Mouse (Mus musculus) brain, embryonic 14.5 days (tissue): ENCODE results near the gene Atf1. TPM values are rescaled to one million over a fixed set of nuclear protein-coding genes. Genes with fewer than 3 reads are reported as not detected.
"Not testable (repeated sequence)": the region's sequence is repeated elsewhere in the genome, so short reads cannot be mapped to it uniquely, and the experiment has no call there.

Experiments used
- DNase-seq: peaks from one replicate; pipeline ENCODE4 v3.0.0-alpha.2; 2011; ENCODE audit warnings: low read depth
- CTCF ChIP-seq: fragments of 200-500 bp; IDR thresholded peaks from 2 replicates; pipeline ENCODE4 v1.5.1; 2012; ENCODE audit warnings: inconsistent platforms, mild to moderate bottlenecking, moderate library complexity, borderline replicate concordance; ENCODE audit not compliant: insufficient read depth, insufficient read length; ENCODE audit errors: extremely low read depth
- POLR2A ChIP-seq: fragments of 200-500 bp; IDR thresholded peaks from 2 replicates; pipeline ENCODE4 v1.6.1; 2012; ENCODE audit warnings: mild to moderate bottlenecking, inconsistent platforms, borderline replicate concordance; ENCODE audit not compliant: poor library complexity, insufficient read depth, insufficient read length, severe bottlenecking; ENCODE audit errors: extremely low read depth
- polyA plus RNA-seq: library from polyadenylated mRNA; depleted of rRNA; stranded (reverse); fragments of >200 nt; gene quantifications from 2 replicates; pipeline ENCODE4 v1.2.3, GENCODE M21; 2012

The Atf1 gene
- polyA plus RNA-seq, 1 experiment, result 19.0 TPM

GRCm38 (mm10) chr15:100271411-100271810 is 43.8 kb downstream of the Atf1 start:
- no peak for TF ChIP-seq POLR2A
- TF ChIP-seq CTCF, result no peak
- no peak for DNase-seq

GRCm38 (mm10) chr15:100273791-100274308 is 46.2 kb downstream of the Atf1 start:
- DNase-seq, result not testable (repeated sequence)

- no peak for DNase-seq
These were observed 47.4 kb downstream of the Atf1 start for GRCm38 (mm10) chr15:100274790-100275559.

GRCm38 (mm10) chr15:100276403-100276802 is 48.8 kb downstream of the Atf1 start:
- TF ChIP-seq POLR2A, result no peak
- TF ChIP-seq CTCF, result no peak
- DNase-seq, result no peak

More at GRCm38 (mm10) chr15:100274790-100275559, 47.4 kb downstream of the Atf1 start:
- TF ChIP-seq CTCF (no peak), POLR2A (no peak)

- no peak for DNase-seq
- TF ChIP-seq CTCF (no peak), POLR2A (no peak)
These were observed 50.0 kb downstream of the Atf1 start for GRCm38 (mm10) chr15:100277586-100277985.

- DNase-seq, result no peak
- no peak for TF ChIP-seq POLR2A
- TF ChIP-seq CTCF, result no peak
These were observed 53.0 kb downstream of the Atf1 start, which contains the start of gene Tmprss12 for GRCm38 (mm10) chr15:100280626-100281025. Tmprss12 (plus strand) TSS chr15:100280837.

- TF ChIP-seq CTCF, result no peak
- TF ChIP-seq POLR2A, result no peak
- no peak for DNase-seq
These were observed 61.4 kb downstream of the Atf1 start for GRCm38 (mm10) chr15:100288980-100289379.

- no peak for TF ChIP-seq CTCF
- no peak for TF ChIP-seq POLR2A
- DNase-seq, result no peak
These were observed 63.2 kb downstream of the Atf1 start for GRCm38 (mm10) chr15:100290858-100291257.

- no peak for DNase-seq
- TF ChIP-seq POLR2A (no peak), CTCF (no peak)
These were observed 64.7 kb downstream of the Atf1 start for GRCm38 (mm10) chr15:100292326-100292725.

- TF ChIP-seq POLR2A (no peak), CTCF (no peak)
- no peak for DNase-seq
These were observed 70.2 kb downstream of the Atf1 start for GRCm38 (mm10) chr15:100297856-100298255.

GRCm38 (mm10) chr15:100300499-100300898 is 72.9 kb downstream of the Atf1 start:
- TF ChIP-seq CTCF, result no peak
- no peak for TF ChIP-seq POLR2A
- DNase-seq, result no peak

- TF ChIP-seq CTCF (no peak), POLR2A (no peak)
- DNase-seq, result no peak
These were observed 73.9 kb downstream of the Atf1 start for GRCm38 (mm10) chr15:100301556-100301955.
